Mouse (Mus musculus) induced T-regulatory cell, adult 2 months (primary cell): Measurements from ENCODE around the gene Ranbp10.

ENCODE experiments used
- DNase-seq: peaks from one replicate; pipeline ENCODE4 v3.0.0-alpha.2; 2012; ENCODE audit warnings: low read depth

Gene Ranbp10

DNA sequence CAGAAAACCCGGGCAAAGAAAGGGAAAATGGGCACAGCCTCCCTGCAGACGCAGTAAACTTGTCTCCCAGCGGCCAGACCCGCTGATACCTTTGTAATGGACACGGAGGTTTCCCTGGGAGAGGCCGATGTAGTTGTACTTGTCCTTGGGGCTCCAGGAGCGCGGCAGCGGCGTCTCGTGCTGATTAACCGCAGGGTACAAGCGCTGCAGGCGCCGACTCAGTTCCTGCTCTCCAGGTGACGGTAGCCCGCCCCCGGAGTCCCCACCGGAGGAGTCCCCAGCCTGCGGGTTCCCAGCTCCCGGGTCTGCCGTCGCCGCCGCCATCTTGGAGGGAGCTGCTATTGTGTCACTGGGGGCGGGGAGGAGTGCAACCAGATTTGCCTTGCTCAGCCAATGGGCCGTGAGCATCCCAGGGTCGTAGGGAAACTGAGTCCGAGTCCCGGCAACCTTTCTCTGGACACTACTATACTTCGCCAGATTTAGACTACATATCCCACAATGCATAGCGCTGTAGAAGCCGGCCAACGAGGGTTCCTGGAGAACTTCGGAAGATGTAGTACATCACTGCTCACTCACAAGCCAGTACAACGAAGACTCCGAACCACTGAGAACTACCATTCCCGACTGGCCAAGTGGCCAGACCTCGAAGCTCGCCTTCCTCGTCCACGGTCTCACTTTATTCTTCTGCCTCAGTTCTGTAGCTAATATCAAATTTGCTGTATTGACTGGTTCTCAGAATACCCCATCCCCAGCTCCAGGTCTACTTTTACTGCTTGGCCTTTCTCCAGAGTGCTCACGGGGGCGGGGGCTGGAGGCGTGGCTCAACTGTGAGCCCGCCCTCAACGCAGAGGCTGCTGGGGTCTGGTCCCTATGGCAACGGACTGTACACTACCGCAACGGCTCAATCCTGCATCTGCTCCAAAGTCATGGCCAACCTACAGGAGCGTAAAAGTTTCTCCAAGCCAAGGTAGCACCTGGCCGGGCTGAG lies at the start of gene Ranbp10, which contains the start of gene Tsnaxip1:
Gene Ranbp10 (minus strand): TSS at position 490 of the 988 bp plus-strand sequence.
Gene Tsnaxip1 (plus strand): TSS at position 871 of the 988 bp plus-strand sequence.
- DNase-seq = peak; percentile 99

DNA sequence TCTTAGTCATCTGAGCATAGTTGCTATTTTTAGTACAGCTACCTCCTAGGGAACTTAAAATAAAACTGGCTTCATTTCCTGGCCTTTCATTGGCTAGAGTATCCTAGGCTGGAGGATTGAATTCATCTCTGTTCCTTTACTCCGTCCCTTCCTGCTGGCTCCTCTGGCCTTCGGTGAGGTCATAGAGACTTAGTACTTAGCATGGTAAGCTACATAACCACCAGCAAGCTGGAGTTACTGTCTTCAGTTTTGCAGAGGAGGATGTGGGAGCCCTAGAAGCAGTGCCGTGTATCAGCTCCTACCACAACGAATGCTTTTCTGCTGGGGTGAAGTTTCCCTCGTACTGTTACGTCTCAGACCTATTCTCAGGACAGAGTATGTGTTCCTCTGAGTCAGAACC lies 47.2 kb upstream of the Ranbp10 start:
- DNase-seq = no peak

DNA sequence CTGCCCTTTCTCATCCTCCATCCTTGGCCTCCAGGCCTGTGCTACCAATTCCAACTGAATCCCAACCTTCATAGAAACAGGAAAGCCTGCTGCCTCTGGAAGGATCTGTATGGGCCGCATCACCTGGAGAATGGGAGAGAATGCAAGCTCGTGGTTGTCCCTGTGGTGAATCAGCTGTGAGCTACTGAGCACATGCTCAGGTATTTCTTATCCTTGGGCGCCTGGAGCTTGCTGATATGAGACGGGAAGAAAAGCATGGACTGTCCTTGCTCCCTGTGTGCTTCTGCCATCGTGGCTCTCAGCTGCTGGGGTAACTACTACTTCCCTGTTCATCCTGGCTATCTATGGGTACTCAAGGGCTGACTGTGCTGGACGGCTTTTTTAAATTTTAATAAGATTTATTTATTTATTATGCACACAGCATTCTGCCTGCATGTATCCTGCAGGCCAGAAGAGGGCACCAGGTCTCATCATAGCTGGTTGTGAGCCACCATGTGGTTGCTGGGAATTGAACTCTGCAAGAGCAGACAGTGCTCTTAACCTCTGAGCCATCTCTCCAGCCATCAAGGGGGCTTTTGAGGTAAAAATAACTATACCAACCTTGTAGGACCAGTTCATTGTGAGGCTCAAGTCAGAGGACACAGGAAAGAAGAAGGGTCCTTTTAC lies 39.3 kb upstream of the Ranbp10 start:
- DNase-seq = no peak

DNA sequence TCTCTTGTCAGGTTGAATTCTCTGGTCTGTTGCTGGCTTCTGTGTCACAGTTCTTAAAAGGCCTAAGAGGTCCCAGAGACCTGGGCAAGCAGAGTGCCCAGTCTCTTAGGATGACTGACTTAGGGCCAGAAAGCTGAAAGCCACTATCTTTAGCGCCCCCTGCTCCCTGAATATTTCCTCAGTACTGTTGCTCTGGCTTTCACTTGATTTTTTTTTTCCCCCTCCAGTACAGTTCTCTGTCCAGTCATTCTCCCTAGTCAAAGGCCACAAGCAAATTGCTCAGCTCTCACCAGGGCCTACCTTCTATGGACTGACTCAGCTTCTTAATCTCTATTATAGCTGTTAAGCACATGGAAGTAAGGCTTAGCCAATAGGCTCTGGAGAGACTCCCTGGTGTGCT lies 34.8 kb upstream of the Ranbp10 start:
- peak; percentile 44 for DNase-seq

DNA sequence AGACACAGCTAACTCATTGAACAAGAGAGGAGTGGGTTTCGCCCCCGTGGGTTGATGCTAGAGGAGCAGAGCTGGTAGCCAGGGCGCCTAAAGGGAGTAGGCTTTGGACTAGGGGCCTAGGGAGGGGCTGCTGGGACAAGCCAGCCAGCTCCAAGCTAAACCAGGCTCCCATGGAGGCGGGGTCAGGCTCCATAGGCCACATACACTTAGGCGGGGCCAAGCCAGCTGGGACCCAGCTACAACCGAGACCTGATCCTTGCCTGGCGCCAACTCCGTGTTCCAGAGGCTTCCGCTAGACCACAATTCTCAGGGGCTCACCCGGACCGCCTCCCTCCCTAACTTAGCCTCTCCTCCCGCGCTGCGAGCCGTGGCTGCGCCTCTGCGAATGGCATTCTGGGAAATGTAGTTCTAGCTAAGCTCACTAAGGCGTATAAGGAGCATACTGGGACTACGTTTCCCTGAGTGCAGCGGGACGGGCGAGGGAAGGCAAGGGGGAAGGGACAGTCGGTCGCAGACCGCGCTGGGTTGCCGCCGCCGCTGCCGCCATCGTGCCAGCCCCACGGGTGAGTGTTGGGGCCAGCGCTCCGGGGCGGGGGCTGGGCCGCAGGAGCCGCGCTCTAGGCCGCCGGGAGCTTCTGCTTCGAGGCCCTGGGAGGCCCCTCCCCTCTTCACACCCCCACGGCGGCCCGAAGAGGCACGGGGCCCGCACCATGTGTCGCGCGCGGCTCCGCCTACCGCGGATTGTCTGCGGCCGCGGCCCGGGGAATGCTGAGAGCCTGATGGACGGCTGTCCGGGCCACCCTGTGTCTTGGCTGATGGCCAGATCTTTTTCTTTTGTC lies 33.2 kb upstream of the Ranbp10 start, which contains the start of gene Nutf2:
Gene Nutf2 (plus strand): TSS at position 438 of the 839 bp plus-strand sequence.
- DNase-seq = peak; percentile 95

DNA sequence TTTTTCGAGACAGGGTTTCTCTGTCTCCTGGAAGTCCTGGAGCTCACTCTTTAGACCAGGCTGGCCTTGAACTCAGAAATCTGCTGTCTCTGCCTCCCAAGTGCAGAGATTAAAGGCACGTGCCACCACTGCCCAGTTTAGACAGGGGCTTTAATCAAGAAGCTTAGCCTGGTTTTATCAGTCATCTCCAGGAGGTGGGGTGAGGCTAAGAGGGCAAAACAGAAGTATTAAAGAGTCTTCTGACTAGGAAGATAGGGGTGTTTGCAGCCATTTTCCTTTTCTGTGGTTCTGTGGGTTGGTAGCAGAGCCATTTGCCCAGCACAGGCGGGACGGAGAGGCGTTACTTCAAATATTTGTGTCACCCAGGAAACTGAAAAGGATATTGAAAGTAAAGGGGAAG lies 32.2 kb upstream of the Ranbp10 start:
- peak; percentile 52 for DNase-seq

DNA sequence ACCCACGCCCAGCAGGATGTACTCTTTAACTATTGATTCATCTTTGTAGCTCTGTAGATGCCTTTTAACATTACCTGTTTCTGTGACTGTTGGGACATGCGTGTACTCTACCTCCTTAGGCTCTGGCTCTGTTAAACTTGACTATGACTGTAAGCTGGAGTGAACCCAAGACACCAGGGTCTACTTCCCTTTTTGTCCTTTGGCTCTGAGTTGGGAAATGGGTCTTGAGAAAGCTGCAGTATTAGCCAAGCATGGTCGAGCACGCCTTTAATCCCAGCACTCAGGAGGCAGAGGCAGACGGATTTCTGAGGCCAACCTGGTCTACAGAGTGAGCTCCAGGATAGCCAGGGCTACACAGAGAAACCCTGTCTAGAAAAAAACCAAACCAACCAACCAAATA lies 31.3 kb upstream of the Ranbp10 start:
- no peak for DNase-seq

DNA sequence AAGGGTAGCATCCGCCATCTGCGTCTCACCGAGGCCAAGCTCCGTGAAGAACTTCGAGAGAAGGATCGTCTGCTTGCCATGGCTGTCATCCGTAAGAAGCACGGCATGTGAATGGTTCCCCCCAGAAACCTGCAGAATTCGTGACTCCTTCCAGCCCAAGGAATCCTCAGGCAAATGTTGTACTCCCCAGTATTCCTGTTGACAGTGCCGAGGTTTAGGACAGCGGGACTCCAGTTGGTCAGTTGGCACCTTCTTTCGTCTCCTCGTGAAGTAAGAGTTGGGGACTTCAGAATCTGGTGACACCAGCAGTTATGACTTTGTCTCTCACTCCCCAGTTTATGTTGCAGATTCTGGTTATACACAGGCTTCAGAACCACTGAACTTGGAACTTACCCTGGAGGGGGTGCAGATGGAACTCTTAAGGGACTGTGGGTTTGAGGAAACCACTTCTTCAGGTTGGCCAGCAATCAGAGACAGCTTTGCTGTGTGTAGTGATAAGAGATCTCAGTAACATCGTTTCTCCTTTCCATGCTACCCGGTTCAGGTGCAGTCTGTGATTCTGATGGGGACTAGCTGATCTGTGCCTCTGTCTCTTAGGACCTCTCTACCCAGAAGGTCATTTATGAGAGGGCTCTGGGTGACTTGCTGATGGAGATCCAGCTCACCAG lies 29.2 kb upstream of the Ranbp10 start:
- peak; percentile 41 for DNase-seq

DNA sequence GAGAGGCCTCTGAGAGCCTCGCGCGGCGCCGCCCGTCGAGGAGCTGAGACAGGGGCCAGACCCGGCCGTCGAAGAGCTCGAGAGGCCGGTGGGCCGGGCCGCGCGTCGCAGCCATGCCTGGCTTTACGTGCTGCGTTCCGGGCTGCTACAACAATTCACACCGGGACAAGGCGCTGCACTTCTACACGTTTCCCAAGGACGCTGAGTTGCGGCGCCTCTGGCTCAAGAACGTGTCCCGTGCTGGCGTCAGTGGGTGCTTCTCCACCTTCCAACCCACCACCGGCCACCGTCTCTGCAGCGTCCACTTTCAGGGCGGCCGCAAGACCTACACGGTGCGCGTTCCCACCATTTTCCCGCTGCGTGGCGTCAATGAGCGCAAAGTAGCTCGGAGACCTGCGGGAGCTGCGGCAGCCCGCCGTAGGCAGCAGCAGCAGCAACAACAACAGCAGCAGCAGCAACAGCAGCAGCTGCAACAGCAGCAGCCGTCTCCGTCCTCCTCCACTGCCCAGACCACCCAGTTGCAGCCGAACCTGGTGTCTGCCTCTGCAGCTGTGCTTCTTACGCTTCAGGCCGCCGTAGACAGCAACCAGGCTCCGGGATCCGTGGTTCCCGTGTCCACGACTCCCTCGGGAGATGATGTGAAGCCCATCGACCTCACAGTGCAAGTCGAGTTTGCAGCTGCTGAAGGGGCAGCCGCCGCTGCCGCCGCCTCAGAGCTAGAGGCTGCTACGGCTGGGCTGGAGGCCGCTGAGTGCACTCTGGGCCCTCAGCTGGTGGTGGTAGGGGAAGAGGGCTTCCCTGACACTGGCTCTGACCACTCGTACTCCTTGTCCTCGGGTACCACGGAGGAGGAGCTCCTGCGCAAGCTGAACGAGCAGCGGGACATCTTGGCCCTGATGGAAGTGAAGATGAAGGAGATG lies 28.4 kb upstream of the Ranbp10 start:
- no peak for DNase-seq

DNA sequence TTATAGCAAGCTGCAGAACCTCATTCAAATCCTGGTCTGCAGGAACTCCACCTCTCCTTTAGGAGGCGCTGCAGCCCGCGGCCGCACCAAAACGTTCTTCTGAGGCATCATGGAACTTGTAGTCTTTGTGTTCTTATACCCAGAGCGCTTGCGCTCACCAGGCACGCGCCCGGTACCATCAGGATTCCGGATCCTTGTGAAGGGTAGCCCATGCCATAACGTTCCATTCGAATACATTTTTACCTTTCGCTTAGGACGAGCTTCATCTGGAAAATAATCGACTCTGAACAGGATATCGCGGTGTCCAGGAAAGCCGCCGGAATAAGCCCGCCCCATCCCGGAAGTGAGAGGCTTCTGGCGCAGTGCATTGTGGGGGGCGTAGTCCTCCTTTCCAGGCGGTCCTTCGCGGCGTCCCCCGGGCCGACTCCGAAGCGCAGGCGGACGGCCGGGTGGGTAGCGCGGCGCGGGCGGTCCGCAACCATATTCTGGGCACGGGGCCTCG lies 27.6 kb upstream of the Ranbp10 start, which contains the start of gene Thap11:
Gene Thap11 (plus strand): TSS at position 418 of the 502 bp plus-strand sequence.
- DNase-seq = peak; percentile 97

DNA sequence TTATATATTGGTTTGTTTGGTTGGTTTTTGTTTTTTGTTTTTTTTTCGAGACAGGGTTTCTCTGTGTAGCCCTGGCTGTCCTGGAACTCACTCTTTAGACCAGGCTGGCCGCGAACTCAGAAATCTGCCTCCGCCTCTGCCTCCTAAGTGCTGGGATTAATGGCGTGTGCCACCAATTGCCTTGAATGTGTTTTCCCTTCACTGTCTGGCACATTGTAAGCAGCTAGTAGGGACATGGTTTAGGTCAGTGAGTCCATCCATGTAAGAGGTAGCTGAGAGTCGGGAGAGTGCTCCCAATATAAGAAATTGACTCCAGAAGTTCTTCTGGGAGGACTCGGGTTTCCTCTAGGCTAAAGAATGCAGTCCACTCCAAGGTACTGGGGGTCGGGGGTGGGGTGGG lies 27.2 kb upstream of the Ranbp10 start:
- no peak for DNase-seq

DNA sequence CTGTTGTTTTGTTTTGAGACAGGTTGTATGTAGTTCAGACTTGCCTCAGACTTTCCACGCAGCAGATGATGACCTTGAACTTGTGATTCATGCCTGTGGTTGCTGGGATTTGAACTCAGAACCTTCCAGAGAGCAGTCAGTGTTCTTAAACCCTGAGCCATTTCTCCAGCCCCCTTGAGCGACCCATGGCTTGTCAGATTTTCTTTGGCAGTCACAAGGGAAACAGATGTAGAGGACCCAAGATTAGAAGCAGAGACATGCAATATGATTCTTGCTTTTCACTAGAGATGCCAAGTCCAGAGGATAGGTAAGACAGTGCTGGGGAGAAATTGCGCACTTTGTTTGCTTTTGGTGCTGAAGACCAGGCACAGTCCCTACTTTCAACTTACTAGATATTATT lies 26.0 kb upstream of the Ranbp10 start, which contains the start of gene Cenpt:
Gene Cenpt (minus strand): TSS at position 101 of the 400 bp plus-strand sequence.
- no peak for DNase-seq

DNA sequence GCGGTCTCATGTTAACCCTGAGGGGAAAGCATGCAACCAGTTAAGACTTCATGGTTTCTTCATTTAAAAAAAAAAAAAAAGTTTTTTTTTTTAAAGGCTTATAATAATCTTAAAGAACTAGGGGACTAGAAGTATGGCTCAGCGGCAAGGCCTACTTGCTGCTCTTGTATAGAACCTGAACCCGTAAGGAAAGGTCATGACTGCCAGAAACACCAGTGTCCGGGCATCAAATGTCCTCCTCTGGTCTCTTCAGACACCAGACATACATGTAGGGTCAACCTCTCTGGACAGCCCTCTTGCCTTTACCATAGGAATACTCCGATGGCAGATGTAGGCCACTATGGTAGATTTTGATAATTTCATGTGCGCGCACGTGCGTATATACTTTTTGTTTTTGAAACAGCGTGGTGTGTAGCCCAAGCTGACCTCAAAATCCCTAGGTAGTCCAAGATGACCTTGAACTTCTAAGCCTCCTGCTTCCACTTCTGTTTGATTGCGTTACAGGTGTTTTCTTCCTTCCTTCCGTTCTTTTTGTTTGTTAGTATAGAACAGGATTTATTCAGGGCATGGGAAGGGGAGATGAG lies 25.1 kb upstream of the Ranbp10 start:
- DNase-seq = no peak

DNA sequence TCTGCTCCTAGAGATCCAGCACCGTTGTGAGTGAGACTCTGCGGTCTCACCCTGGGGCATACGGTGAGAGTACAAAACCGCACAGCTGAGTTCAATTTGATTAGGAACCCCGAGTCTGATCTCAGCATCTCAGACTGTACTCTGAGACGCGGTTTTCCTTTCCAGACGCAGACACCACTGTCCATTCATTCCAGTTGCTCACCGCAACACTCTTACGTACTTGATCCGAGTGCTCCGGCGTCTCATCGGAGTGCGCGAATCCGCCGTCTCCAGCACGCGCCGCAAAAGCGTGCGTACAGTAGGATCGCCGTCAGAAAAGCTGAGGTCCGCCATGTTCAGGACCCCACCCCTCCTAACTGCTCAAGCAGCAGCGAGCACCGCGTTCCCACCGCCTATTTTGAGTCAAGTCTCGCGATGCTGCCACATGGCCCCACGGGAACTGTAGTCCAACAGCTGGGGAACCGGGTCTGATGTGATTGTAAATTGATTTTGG lies 24.5 kb upstream of the Ranbp10 start:
- peak; percentile 94 for DNase-seq

DNA sequence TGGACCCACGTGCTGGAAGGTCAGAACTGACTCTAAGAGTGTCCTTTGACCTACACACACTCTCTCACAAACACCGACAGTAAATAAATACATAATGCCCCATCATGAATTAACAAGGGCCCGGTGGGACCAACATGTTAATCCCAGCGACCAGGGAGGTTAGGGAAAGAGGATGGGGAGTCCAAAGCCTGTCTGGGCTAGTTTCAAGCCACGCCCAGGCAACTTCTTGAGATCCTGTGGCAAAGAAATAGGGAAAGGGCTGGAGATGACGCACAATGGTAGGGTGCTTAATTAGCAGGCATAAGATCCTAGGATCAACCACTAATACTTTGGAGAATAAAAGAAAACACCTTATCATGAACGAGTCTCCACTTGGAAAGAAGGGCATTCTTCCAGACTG lies 23.5 kb upstream of the Ranbp10 start:
- DNase-seq = no peak

DNA sequence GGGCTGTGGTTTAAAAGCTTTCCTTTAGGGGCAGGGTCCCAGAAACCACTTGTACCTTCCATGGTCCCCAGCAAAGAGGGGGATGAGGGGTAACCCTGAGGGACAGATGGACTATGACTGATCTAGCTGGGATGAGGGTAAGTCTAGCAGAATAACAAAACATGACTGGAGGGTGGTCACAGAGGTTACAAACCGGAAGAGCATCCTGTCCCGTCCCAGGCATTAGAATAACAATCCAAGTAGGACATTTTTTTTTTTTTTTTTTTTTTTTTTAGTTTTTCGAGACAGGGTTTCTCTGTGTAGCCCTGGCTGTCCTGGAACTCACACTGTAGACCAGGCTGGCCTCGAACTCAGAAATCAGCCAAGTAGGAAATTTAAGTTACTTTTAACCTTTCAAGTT lies 22.9 kb upstream of the Ranbp10 start:
- no peak for DNase-seq

DNA sequence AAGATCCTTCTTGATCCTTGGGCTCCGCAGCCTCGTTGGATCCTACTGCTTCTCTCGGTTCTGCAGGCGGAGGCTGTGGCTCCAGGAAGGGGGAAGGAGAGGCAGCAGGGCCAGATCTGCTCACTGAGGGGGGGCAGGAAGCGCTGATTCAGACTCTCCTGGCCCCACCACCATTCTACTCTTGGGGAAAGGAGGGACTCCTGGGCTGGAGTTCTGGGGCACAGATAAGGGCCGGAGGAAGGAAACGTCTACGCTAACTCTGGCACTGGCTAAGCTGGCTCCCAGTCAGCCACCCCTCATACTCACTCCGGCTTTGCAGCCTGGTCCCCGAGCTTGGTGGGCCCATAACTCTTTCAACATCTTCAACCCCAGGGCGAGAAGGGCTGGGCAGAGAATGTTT lies 19.5 kb upstream of the Ranbp10 start:
- DNase-seq = no peak

DNA sequence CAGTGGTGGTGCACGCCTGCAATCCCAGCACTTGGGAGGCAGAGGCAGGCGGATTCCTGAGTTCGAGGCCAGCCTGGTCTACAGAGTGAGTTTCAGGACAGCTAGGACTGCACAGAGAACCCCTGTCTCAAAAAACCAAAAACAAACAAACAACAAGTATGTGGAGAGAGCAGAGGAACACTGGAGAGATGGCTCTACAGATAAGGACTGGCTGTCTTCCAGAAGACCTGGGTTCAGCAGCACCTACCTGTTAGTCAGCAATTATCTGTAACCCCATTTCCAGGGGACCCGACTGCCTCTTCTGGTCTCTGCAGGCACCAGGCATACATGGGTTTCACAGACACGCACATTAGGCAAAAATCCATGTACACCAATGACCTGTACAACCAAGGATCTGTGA lies 12.1 kb upstream of the Ranbp10 start:
- no peak for DNase-seq

DNA sequence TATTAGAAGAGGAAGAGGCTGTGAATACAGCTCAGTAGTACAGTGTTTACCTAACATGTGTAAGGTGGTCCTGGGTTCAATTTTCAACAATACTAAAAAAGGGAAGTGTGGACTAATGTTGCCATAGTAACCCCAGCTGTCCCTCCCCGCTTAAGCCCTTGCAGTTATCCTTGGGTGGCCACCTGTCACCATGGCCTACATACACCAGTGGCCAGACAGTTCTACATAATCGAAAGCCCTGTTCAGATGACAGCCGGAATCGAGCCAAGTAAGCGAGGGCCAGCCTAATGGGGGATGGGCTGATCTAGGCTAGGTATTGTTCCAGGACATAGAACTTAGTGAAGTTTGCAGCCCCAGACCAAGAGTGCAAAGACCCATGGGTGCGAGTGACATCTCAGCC lies 9.8 kb upstream of the Ranbp10 start:
- DNase-seq = no peak
